Mouse (Mus musculus) gastrocnemius, postnatal 36 days (tissue): Measurements from ENCODE around the gene Brwd1. TPM values are rescaled to one million over a fixed set of nuclear protein-coding genes. Genes with fewer than 3 reads are reported as not detected.
A peak's percentile ranks its signal among the peaks of the same experiment; 100 is the strongest.
"Not testable (repeated sequence)": the region's sequence is repeated elsewhere in the genome, so short reads cannot be mapped to it uniquely, and the experiment has no call there.

Experiments
- DNase-seq, 2 experiments: peaks; one replicate each; pipeline ENCODE4 v3.0.0; 2022
- intact Hi-C: fragments of 180-260 bp; cut with DNase I; formaldehyde crosslinking; loops from one replicate; pipeline ENCODE4 v1.15.1; 2025
- total RNA-seq, 2 experiments: library from RNA; stranded (reverse); gene quantifications; 2 replicates each; pipeline ENCODE4 v1.2.3; 2021

Gene Brwd1
- total RNA-seq, 2 experiments from 2014 or later = 51.2 to 56.2 TPM

GRCm38 (mm10) chr16:95991122-95991900 lies 91.0 kb downstream of the Brwd1 start:
- intact Hi-C loops = no loop called here
- DNase-seq = no peak

GRCm38 (mm10) chr16:95990462-95991121 lies 91.7 kb downstream of the Brwd1 start, which contains the start of gene Psmg1:
Gene Psmg1, minus strand, starts transcription at chr16:95990960.
- intact Hi-C loops = no loop called here
- DNase-seq = peak; percentile 93 to 98

- intact Hi-C loops = no loop called here
- no peak for DNase-seq
Measured at GRCm38 (mm10) chr16:95984911-95985310, 97.4 kb downstream of the Brwd1 start.

GRCm38 (mm10) chr16:95983601-95984000 lies 98.7 kb downstream of the Brwd1 start:
- intact Hi-C loops = no loop called here
- no peak for DNase-seq

- no peak for DNase-seq
Measured at GRCm38 (mm10) chr16:95970841-95971240, 111.5 kb downstream of the Brwd1 start.

GRCm38 (mm10) chr16:95967455-95967854 lies 114.9 kb downstream of the Brwd1 start:
- DNase-seq = no peak
- intact Hi-C loops = loop anchor here (5.0 to 10.0 kb wide), 2 partner anchors 360 to 503 kb away; no protein-coding TSS in a partner anchor

More at GRCm38 (mm10) chr16:95970841-95971240, 111.5 kb downstream of the Brwd1 start:
- intact Hi-C loops = no loop called here

- DNase-seq = peak in 1 of 2 experiments; percentile 14
- intact Hi-C loops = loop anchor here (5.0 to 10.0 kb wide), 3 partner anchors 357 to 612 kb away; no protein-coding TSS in a partner anchor
Measured at GRCm38 (mm10) chr16:95964427-95965023, 117.8 kb downstream of the Brwd1 start.

- intact Hi-C loops = loop anchor here (5.0 to 10.0 kb wide), 2 partner anchors 497 to 609 kb away; no protein-coding TSS in a partner anchor
- not testable (repeated sequence) for DNase-seq
Measured at GRCm38 (mm10) chr16:95961484-95961883, 120.8 kb downstream of the Brwd1 start.

GRCm38 (mm10) chr16:95960689-95961088 lies 121.6 kb downstream of the Brwd1 start:
- intact Hi-C loops = loop anchor here (5.0 to 10.0 kb wide), 2 partner anchors 496 to 608 kb away; no protein-coding TSS in a partner anchor
- not testable (repeated sequence) for DNase-seq

- no peak for DNase-seq
- intact Hi-C loops = no loop called here
Measured at GRCm38 (mm10) chr16:95958080-95958479, 124.2 kb downstream of the Brwd1 start.

- intact Hi-C loops = no loop called here
- DNase-seq = no peak
Measured at GRCm38 (mm10) chr16:95956618-95957017, 125.7 kb downstream of the Brwd1 start.

- DNase-seq = no peak
- intact Hi-C loops = no loop called here
Measured at GRCm38 (mm10) chr16:95955716-95956346, 126.5 kb downstream of the Brwd1 start.

- intact Hi-C loops = no loop called here
- DNase-seq = no peak
Measured at GRCm38 (mm10) chr16:95954341-95954740, 128.0 kb downstream of the Brwd1 start.

- no peak for DNase-seq
- intact Hi-C loops = no loop called here
Measured at GRCm38 (mm10) chr16:95953159-95953650, 129.1 kb downstream of the Brwd1 start.

GRCm38 (mm10) chr16:95951471-95951870 lies 130.9 kb downstream of the Brwd1 start:
- intact Hi-C loops = no loop called here
- DNase-seq = no peak

- peak; percentile 65 to 66 for DNase-seq
- intact Hi-C loops = loop anchor here (1.0 to 2.0 kb wide), 2 partner anchors 243 to 287 kb away; partner anchors contain the start of gene Ets2
Measured at GRCm38 (mm10) chr16:95945389-95946311, 136.7 kb downstream of the Brwd1 start.

- DNase-seq = no peak
- intact Hi-C loops = no loop called here
Measured at GRCm38 (mm10) chr16:95943186-95943585, 139.1 kb downstream of the Brwd1 start.
